Mouse (Mus musculus): ENCODE measurements at regions not wholly inside any gene's neighbourhood (a gene's known extent, or its start where the extent isn't known, plus 50 kb on each side); places are given as distances from the start of the nearest gene placed in this dataset.

DNA sequence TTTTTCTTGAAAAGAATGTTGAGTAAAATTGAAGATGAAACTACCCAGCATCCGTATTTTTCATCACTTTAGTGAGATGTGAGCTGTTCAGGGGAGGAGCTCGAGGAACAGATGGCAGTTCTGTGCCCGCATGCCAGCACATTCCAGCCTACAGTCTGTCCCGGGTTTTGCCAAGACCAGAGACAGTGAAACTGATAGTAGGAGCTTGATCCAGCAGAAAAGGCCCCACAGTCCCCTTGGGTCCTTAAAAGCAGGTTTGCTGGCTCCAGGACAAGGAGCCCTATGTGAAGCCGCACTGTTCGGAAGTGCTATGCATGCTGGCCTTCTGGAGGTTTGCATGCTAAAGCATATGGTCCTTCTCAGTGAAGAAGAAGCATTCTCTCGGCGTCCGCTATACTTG lies 93.7 kb upstream of the Cblb start:
- DNase-seq (ENCODE audit: low read depth, low spot score), result no peak
- Histone ChIP-seq H3K27me3 (ENCODE audit: control insufficient read depth in 1 of 2, insufficient read depth in 2 of 2, low read length in 2 of 2) (no peaks in the 10 kb centered on the region; a peak in 1 of 4 replicates), H3K4me3 (ENCODE audit: control insufficient read depth in 1 of 2, insufficient read depth in 1 of 2, low read depth in 2 of 2, low read length in 2 of 2) (no peak overlapping the region), H3K9me3 (replicated peaks; ENCODE audit: insufficient read depth, low read length) (no peaks in the 10 kb centered on the region), H3K9ac (ENCODE audit: control insufficient read depth, low read depth, low read length, poor library complexity, severe bottlenecking) (no peak overlapping the region), H3K79me2 (ENCODE audit: control insufficient read depth, insufficient read depth, low read length, poor library complexity) (no peaks in the 10 kb centered on the region), H3K4me1 (ENCODE audit: control insufficient read depth in 1 of 2, insufficient read depth in 2 of 2, low read length in 2 of 2) (no peaks in the 10 kb centered on the region), H3K27ac (ENCODE audit: control insufficient read depth, low read depth, low read length) (no peak overlapping the region), H3K36me3 (ENCODE audit: control insufficient read depth in 1 of 2, insufficient read depth in 2 of 2, low read length in 2 of 2) (no peaks in the 10 kb centered on the region)
- TF ChIP-seq POLR2A (IDR thresholded peaks at IDR 0.05; ENCODE audit: control insufficient read depth in 1 of 2, insufficient read depth in 1 of 2, low read depth in 1 of 2, low read length in 2 of 2, poor library complexity in 1 of 2) (no peak), SIN3A (IDR thresholded peaks at IDR 0.05; ENCODE audit: low read length) (no peak), MAFK (IDR thresholded peaks at IDR 0.05; ENCODE audit: borderline replicate concordance, low read depth, low read length) (no peak), TBP (IDR thresholded peaks at IDR 0.05; ENCODE audit: low read depth, low read length) (no peak), ZKSCAN1 (IDR thresholded peaks at IDR 0.05; ENCODE audit: low read depth, low read length) (no peak), USF1 (IDR thresholded peaks at IDR 0.05; ENCODE audit: low read depth, low read length) (no peak), MYC (IDR thresholded peaks at IDR 0.05; ENCODE audit: low read depth, low read length) (no peak), NRF1 (IDR thresholded peaks at IDR 0.05; ENCODE audit: insufficient read depth, low read depth, low read length, poor library complexity, severe bottlenecking) (no peak), ZC3H11A (IDR thresholded peaks at IDR 0.05; ENCODE audit: low read depth, low read length) (no peak)

DNA sequence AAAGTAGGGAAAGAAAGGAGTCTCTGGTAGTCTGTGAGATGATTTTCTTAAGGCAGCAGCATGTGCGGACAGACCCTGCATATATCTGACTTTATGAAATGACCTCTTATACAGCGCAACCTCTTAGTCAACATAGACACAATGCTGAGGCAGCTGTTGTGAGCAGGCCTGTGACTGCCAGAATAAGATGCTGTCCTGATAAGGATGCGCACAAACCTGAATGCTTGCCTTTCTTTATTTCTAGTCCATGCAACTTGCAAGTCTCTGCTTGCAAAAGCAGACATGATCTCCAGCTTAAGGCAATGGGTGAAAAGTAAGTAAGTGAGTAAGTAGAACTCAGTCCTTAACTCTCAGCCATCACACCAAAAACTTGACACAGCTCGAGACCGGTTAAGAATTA lies 92.0 kb upstream of the Cblb start:
- TF ChIP-seq ETS1 (IDR thresholded peaks at IDR 0.05; ENCODE audit: low read depth, low read length) (no peak), POLR2AphosphoS2 (IDR thresholded peaks at IDR 0.05; ENCODE audit: low read length) (no peak), MYC (IDR thresholded peaks at IDR 0.05; ENCODE audit: low read depth, low read length) (no peak), RAD21 (IDR thresholded peaks at IDR 0.05; ENCODE audit: low read depth, low read length) (no peak), MXI1 (IDR thresholded peaks at IDR 0.05; ENCODE audit: low read depth, low read length) (no peak), USF1 (IDR thresholded peaks at IDR 0.05; ENCODE audit: low read depth, low read length) (no peak), MYB (IDR thresholded peaks at IDR 0.05; ENCODE audit: low read depth, low read length) (no peak), BHLHE40 (IDR thresholded peaks at IDR 0.05; ENCODE audit: borderline replicate concordance, low read depth, low read length) (no peak), MEF2A (IDR thresholded peaks at IDR 0.05; ENCODE audit: extremely low read depth, insufficient replicate concordance, low read depth, low read length, poor library complexity, severe bottlenecking) (no peak), HCFC1 (IDR thresholded peaks at IDR 0.05; ENCODE audit: low read depth, low read length) (no peak), TCF12 (IDR thresholded peaks at IDR 0.05; ENCODE audit: low read depth, low read length) (no peak), KAT2A (conservative IDR thresholded peaks at IDR 0.05; ENCODE audit: low read depth, low read length) (no peak), USF2 (IDR thresholded peaks at IDR 0.05; ENCODE audit: borderline replicate concordance in 1 of 2, insufficient read depth in 1 of 2, low read depth in 1 of 2, low read length in 2 of 2) (no peak), CHD1 (IDR thresholded peaks at IDR 0.05; ENCODE audit: low read depth, low read length) (no peak), SIN3A (IDR thresholded peaks at IDR 0.05; ENCODE audit: low read length) (no peak), RCOR1 (IDR thresholded peaks at IDR 0.05; ENCODE audit: low read depth, low read length) (no peak), SMC3 (IDR thresholded peaks at IDR 0.05; ENCODE audit: low read depth, low read length) (no peak), MAFK (IDR thresholded peaks at IDR 0.05; ENCODE audit: borderline replicate concordance, low read depth, low read length) (no peak), POLR2A (IDR thresholded peaks at IDR 0.05; ENCODE audit: control insufficient read depth in 1 of 2, insufficient read depth in 1 of 2, low read depth in 1 of 2, low read length in 2 of 2, poor library complexity in 1 of 2) (no peak), ELF1 (IDR thresholded peaks at IDR 0.05; ENCODE audit: low read depth, low read length) (no peak)
- H3K4me3 ChIP-seq (ENCODE audit: control insufficient read depth in 1 of 2, insufficient read depth in 1 of 2, low read depth in 2 of 2, low read length in 2 of 2), result no peak overlapping the region

More for the DNA sequence above, 92.0 kb upstream of the Cblb start:
- H3K27ac ChIP-seq (ENCODE audit: control insufficient read depth, low read depth, low read length), result no peak overlapping the region
- no peaks in the 10 kb centered on the region for H3K9me3 ChIP-seq (replicated peaks; ENCODE audit: insufficient read depth, low read length)
- DNase-seq (ENCODE audit: low read depth, low spot score), result no peak
- no peak overlapping the region for H3K9ac ChIP-seq (ENCODE audit: control insufficient read depth, low read depth, low read length, poor library complexity, severe bottlenecking)
- no peaks in the 10 kb centered on the region for H3K36me3 ChIP-seq (ENCODE audit: control insufficient read depth in 1 of 2, insufficient read depth in 2 of 2, low read length in 2 of 2)
- no peaks in the 10 kb centered on the region for H3K79me2 ChIP-seq (ENCODE audit: control insufficient read depth, insufficient read depth, low read length, poor library complexity)
- H3K27me3 ChIP-seq (ENCODE audit: control insufficient read depth in 1 of 2, insufficient read depth in 2 of 2, low read length in 2 of 2), result no peaks in the 10 kb centered on the region; a peak in 1 of 4 replicates
- H3K4me1 ChIP-seq (ENCODE audit: control insufficient read depth in 1 of 2, insufficient read depth in 2 of 2, low read length in 2 of 2), result no peaks in the 10 kb centered on the region
